Mouse (Mus musculus): Measurements from ENCODE around the gene Dop1b. TPM values are rescaled to one million over a fixed set of nuclear protein-coding genes. Genes with fewer than 3 reads are reported as not detected.
A peak's percentile ranks its signal among the peaks of the same experiment; 100 is the strongest.

Gene Dop1b
- polyA plus RNA-seq, 1 experiment, result 20.7 TPM

DNA sequence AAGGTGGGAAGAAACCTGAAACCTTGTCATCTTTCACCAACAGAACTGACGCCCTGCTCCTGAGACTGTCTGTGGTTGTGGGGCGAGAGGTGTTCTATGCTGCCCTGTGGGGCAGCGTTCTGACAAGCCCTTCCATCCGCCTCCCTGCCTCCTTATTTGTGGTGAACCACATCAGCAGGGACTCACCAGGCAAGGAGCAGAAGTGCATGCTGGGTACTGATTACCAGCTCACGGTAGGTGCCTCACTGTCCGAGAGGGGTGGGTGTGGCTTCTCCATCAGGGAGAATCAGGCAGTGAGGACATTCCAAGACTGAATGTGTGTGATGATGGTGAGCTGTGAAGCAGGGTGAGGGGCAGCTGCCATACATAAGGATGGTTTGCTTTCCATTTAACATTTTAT, 35.7 kb downstream of the Dop1b start:
- Histone ChIP-seq H3K27ac (ENCODE audit: insufficient read depth, low read length) (no peak overlapping the region), H3K4me1 (ENCODE audit: control insufficient read depth, insufficient read depth, low read length) (no peaks in the 10 kb centered on the region), H3K4me3 (ENCODE audit: insufficient read depth, low read length) (no peak overlapping the region)
- TF ChIP-seq POLR2A (IDR thresholded peaks at IDR 0.05; ENCODE audit: low read depth, low read length), result no peak
- no peak for TF ChIP-seq CTCF (IDR thresholded peaks at IDR 0.05; ENCODE audit: borderline replicate concordance, insufficient read depth, low read length)

DNA sequence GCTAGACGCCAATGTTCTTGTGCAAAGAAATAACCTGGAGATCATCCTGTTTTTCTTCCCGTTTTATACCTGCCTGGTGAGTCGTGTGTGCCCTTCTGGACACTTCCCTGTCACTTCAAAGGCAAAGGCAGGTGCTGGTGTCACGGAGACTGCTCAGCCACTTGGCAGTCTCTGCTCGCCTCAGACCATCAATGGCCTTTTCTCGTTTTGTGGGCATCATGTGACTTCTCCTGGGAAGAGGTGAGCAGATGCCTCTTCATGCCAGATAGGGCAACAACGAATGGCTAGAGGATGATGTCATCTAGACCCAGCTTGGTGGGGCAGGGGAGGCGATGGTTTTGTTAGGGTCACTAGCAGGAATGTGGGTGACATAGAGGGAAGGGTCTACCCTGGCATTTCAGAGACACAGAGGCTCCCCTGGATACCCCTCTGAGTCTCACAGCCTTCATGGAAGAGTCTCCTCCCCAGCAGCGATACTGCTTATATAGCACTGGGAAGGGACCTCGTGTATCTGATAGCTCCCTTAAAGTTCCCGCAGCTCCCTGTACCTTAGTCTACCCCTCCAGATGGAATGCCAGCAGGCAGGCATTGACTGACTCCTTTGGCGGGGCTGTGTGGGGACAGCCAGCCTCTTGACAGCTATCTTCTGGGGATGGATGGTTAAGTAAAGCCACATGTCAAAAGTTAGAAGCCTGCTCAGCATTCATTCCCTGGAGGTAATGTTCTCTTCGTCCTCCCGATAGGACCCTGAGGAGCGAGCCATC, 37.6 kb downstream of the Dop1b start:
- no peaks in the 10 kb centered on the region for H3K4me1 ChIP-seq (ENCODE audit: control insufficient read depth, insufficient read depth, low read length)
- H3K27ac ChIP-seq (ENCODE audit: insufficient read depth, low read length), result no peak overlapping the region
- no peak overlapping the region for H3K4me3 ChIP-seq (ENCODE audit: insufficient read depth, low read length)
- TF ChIP-seq CTCF (IDR thresholded peaks at IDR 0.05; ENCODE audit: borderline replicate concordance, insufficient read depth, low read length), result no peak
- TF ChIP-seq POLR2A (IDR thresholded peaks at IDR 0.05; ENCODE audit: low read depth, low read length), result no peak

DNA sequence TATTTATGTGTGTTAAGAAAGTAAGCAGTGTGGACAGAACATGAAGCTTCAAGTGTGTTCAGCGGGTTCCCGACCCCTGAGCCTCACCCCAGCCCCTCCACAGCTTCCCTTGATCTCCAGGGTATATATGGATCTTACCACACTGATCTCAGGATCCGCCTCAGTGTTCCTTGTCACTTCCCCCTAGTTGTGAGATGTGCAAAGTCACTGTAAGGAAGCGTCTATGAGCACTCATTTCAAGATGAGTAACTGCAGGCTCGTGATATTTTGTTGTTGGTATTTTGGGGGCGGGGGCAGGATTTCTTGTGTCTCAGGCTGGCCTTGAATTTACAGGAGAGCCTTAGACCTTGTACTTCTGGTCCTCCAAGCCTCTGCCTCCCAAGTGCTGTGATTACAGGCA, 38.8 kb downstream of the Dop1b start:
- no peaks in the 10 kb centered on the region for H3K4me1 ChIP-seq (ENCODE audit: control insufficient read depth, insufficient read depth, low read length)
- TF ChIP-seq CTCF (IDR thresholded peaks at IDR 0.05; ENCODE audit: borderline replicate concordance, insufficient read depth, low read length) (no peak), POLR2A (IDR thresholded peaks at IDR 0.05; ENCODE audit: low read depth, low read length) (no peak)
- no peak overlapping the region for H3K4me3 ChIP-seq (ENCODE audit: insufficient read depth, low read length)
- H3K27ac ChIP-seq (ENCODE audit: insufficient read depth, low read length), result no peak overlapping the region

DNA sequence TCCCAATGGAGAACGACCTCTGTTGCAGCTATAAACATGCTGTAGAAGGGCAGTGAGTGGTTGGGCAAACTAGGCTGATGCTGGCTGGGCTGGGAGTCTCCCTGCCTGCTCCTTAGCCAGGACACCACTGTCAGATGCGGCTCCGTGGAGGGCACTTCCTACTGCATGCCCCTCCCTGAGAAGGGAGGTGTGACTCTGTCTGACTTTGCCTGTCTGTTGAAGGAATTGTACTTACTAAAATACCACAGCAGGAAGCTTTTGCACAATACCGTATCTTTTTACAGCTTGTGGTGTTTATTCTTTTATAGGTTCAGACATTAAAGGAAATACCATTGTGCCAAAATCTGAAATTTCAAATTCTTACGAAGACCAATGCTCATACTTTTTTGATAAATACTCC, 40.1 kb downstream of the Dop1b start:
- Histone ChIP-seq H3K4me3 (ENCODE audit: insufficient read depth, low read length) (no peak overlapping the region), H3K4me1 (ENCODE audit: control insufficient read depth, insufficient read depth, low read length) (no peaks in the 10 kb centered on the region), H3K27ac (ENCODE audit: insufficient read depth, low read length) (no peak overlapping the region)
- TF ChIP-seq POLR2A (IDR thresholded peaks at IDR 0.05; ENCODE audit: low read depth, low read length) (no peak), CTCF (IDR thresholded peaks at IDR 0.05; ENCODE audit: borderline replicate concordance, insufficient read depth, low read length) (no peak)

DNA sequence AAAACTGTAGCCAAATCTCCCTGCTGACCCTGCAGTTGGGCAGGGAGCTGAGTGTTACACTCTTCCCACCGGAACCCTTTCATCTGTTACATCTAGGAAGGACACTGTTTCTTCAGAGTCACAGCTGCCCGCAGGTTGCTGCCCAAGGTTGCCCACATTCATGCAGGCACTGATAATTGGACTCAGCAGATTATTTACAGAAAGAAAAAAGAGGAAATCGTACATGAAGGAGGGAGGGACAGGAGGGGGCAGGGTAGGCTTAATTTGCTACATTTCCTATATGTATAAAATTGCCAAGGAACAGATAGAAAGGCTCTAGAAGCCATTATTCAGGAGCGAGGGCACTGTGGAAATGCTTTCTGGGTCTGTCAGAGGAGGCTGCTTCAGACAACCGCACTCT, 44.9 kb downstream of the Dop1b start:
- no peaks in the 10 kb centered on the region for H3K4me1 ChIP-seq (ENCODE audit: control insufficient read depth, insufficient read depth, low read length)
- no peak overlapping the region for H3K4me3 ChIP-seq (ENCODE audit: insufficient read depth, low read length)
- TF ChIP-seq CTCF (IDR thresholded peaks at IDR 0.05; ENCODE audit: borderline replicate concordance, insufficient read depth, low read length) (no peak), POLR2A (IDR thresholded peaks at IDR 0.05; ENCODE audit: low read depth, low read length) (no peak)
- H3K27ac ChIP-seq (ENCODE audit: insufficient read depth, low read length), result no peak overlapping the region

DNA sequence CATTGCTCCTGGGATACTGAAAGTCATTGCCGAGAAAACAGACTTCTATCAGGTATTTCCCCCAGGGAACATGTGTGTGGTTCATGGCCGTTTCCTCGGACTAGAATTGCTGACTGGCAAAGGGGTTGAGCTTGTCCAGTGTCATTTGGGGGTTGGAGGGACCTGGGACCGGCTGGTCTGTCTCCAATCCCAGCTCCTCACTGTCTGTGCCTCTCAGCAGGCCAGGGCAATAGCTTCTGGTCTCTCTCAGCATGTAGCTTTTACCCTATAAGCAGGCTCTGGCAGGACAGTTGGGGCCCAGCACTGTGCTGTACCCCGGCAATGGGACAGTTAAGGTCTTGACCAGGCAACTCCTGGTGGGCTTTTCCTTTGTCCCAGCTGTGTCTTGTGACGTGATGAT, 51.7 kb downstream of the Dop1b start:
- H3K27ac ChIP-seq (ENCODE audit: insufficient read depth, low read length), result no peak overlapping the region
- H3K4me1 ChIP-seq (ENCODE audit: control insufficient read depth, insufficient read depth, low read length), result no peaks in the 10 kb centered on the region
- TF ChIP-seq CTCF (IDR thresholded peaks at IDR 0.05; ENCODE audit: borderline replicate concordance, insufficient read depth, low read length), result no peak
- no peak for TF ChIP-seq POLR2A (IDR thresholded peaks at IDR 0.05; ENCODE audit: low read depth, low read length)
- no peak overlapping the region for H3K4me3 ChIP-seq (ENCODE audit: insufficient read depth, low read length)

DNA sequence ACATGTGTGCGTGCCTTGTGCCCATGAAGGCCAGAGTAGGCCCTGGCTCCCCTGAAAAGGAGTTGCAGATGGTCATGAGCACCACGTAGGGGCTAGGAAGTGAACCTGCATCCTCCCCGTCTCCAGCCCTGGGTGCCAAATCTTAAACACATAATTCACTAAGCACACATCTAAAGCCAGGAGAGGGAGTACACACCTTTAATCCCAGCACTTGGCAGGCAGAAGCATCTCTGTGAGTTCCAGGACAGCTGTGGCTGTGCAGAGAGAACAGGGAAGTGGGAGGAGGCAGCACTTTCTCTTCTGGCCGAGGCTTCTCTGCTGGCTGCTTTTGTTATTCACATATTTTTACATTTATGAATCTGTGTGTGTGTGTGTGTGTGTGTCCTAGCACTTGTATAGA, 52.9 kb downstream of the Dop1b start:
- Histone ChIP-seq H3K4me1 (ENCODE audit: control insufficient read depth, insufficient read depth, low read length) (no peaks in the 10 kb centered on the region), H3K4me3 (ENCODE audit: insufficient read depth, low read length) (no peak overlapping the region), H3K27ac (ENCODE audit: insufficient read depth, low read length) (no peak overlapping the region)
- TF ChIP-seq POLR2A (IDR thresholded peaks at IDR 0.05; ENCODE audit: low read depth, low read length) (no peak), CTCF (IDR thresholded peaks at IDR 0.05; ENCODE audit: borderline replicate concordance, insufficient read depth, low read length) (no peak)

DNA sequence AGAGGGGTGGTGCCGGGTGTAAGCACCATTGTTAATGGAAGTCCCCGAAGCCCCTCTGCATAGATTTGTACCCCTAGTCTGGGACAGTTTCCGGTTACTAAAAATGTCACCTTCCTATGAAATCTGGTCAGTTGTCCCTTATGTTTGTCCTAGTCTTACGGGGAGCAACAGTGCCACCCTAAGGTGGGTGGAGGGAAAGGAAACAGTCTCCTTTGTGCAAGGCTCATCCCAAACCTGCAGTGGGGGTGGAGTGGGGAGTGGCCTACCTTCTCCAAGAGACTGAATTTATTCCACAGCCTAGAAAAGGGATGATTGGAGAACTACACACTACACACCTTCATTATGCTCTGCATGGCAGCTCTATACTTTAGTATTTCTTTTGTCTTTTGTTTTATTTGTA, 55.3 kb downstream of the Dop1b start:
- TF ChIP-seq POLR2A (IDR thresholded peaks at IDR 0.05; ENCODE audit: low read depth, low read length) (no peak), CTCF (IDR thresholded peaks at IDR 0.05; ENCODE audit: borderline replicate concordance, insufficient read depth, low read length) (peak; percentile 41; the same call in 1 of the 2 replicates)
- no peaks in the 10 kb centered on the region for H3K4me1 ChIP-seq (ENCODE audit: control insufficient read depth, insufficient read depth, low read length)
- no peak overlapping the region for H3K27ac ChIP-seq (ENCODE audit: insufficient read depth, low read length)
- no peak overlapping the region for H3K4me3 ChIP-seq (ENCODE audit: insufficient read depth, low read length)

DNA sequence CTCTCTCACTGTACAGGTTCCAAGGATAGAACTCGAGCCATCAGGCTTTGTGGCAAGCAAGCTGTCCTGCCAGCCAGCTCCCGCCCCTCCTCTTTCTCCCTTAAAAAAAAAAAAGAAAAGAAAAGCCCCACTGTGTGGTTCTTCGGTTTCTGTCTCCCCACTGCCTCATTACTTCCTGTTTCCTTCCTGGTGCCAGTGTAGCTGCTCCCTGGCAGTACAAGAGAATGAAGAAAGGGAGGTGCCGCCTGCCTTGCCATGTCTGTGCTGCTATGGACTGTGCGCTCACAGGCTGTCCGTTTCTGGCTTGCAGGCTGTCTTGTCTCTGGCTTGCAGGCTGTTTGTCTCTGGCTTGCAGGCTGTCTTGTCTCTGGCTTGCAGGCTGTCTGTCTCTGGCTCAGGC, 55.8 kb downstream of the Dop1b start:
- H3K4me1 ChIP-seq (ENCODE audit: control insufficient read depth, insufficient read depth, low read length), result no peaks in the 10 kb centered on the region
- H3K4me3 ChIP-seq (ENCODE audit: insufficient read depth, low read length), result no peak overlapping the region
- no peak overlapping the region for H3K27ac ChIP-seq (ENCODE audit: insufficient read depth, low read length)
- no peak for TF ChIP-seq CTCF (IDR thresholded peaks at IDR 0.05; ENCODE audit: borderline replicate concordance, insufficient read depth, low read length)
- no peak for TF ChIP-seq POLR2A (IDR thresholded peaks at IDR 0.05; ENCODE audit: low read depth, low read length)

DNA sequence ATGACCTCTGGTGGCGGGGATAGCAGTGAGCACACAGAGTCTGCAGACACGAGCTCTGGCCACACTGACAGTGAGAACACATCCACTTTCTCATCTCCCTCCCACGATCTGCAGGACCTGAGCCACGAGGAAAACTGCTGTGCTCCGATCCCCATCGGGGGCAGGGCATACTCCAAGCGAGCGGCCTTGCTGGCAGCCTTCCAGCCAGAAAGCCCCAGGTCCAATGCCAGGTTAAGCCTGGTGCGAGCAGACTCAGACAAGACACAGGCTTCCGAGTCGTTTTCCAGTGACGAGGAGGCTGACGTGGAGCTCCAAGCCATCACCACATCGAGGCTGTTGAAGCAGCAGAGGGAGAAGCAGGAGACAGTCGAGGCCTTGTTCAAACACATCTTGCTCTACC, 57.9 kb downstream of the Dop1b start:
- Histone ChIP-seq H3K27ac (ENCODE audit: insufficient read depth, low read length) (no peak overlapping the region), H3K4me3 (ENCODE audit: insufficient read depth, low read length) (no peak overlapping the region), H3K4me1 (ENCODE audit: control insufficient read depth, insufficient read depth, low read length) (no peaks in the 10 kb centered on the region)
- TF ChIP-seq CTCF (IDR thresholded peaks at IDR 0.05; ENCODE audit: borderline replicate concordance, insufficient read depth, low read length), result no peak
- no peak for TF ChIP-seq POLR2A (IDR thresholded peaks at IDR 0.05; ENCODE audit: low read depth, low read length)

All from embryonic fibroblast, embryonic 13.5 days (primary cell).